Mouse (Mus musculus): ENCODE results near the gene Sgpl1.
A peak's percentile ranks its signal among the peaks of the same experiment; 100 is the strongest.

The Sgpl1 gene

GRCm38 (mm10) chr10:61147157-61148040 lies at the start of gene Sgpl1:
Gene Sgpl1 (minus strand): TSS chr10:61147703.
- DNase-seq, result peak; percentile 94

DNA sequence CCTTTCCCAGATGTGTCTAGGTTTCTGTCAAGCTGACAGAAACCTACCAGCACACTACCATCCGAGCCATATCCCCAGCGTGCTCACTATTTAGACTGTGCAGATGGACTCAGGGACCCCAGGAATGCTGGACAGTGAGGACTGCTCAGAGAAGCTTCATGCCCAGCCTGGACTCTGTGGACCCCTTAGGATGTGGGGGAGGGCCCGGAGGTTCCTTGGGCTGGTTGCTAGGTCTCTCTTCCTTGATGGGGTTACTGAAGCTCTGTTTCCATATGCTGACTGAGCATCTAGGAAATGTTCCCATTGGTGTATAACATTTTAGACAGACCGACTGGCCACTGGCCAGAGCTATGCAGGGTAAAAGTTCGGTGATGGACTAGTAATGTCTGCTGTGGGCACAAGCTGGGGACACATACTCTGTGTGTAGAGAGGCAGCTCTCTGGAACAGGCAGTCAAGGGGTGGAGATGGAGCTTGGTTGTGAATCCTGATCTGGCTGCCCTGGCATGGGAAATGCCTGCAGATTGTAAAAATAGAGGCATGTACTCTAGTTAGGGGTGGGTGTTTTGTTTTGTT lies 48.3 kb upstream of the Sgpl1 start:
- no peak for DNase-seq

DNA sequence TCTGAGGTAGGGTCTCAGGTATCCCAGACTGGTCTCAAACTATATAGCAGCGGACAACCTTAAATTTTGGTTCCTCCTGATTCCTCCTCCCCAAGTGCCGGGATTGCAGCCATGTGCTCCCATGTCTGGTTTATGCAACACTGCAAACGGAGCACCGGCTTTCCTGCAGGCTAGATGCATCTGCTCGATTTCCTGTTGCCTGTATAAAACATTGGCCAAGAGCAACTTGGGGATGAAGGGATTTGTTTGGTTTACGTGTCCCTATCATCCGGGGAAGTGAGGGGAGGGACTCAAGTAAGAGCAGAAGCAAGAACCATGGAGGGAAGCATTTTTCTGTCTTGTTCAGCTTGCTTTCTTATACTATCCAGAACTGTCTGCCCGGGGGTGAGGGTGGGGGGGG lies 47.7 kb upstream of the Sgpl1 start:
- no peak for DNase-seq

DNA sequence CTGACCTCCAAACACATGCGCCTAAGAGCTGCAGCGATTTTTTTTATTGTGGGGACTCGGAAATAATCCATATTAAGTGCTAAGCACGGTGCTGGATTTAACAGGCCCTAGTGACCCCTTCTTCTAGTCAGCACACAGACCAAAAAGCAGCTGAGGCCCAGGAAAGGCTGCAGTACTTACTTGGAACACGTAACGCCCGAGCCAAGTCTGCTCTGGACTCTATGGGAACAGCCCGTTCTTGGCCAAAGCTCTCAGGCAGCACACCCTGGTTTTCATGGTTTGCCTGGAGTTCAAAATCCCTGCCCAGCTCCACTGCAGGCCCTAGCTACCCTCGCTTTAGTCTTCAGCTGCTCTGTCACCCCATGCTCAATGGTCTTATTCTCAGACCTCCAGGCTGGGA lies 47.1 kb upstream of the Sgpl1 start:
- DNase-seq, result no peak

DNA sequence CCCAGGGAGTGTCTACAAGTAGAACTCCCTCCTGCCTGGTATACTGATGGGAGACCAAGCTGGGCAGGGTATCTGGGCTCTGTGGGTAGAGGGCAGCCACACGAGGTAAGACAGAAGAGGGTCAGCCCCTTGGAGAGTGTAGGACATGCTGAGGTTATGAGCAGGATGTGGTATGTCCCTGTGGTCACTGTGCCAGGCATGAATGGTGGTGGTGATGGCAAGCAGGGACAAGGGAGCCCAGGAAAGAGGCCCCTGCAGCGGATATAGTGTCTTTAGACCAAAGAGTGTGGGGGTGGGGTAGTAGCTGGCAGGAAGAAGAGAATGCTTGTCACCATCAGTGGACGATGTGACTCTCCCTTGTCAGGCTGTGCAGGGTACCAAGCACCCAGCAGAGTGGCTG lies 40.5 kb upstream of the Sgpl1 start:
- DNase-seq, result no peak

GRCm38 (mm10) chr10:61187001-61187400 lies 39.5 kb upstream of the Sgpl1 start:
- DNase-seq, result no peak

DNA sequence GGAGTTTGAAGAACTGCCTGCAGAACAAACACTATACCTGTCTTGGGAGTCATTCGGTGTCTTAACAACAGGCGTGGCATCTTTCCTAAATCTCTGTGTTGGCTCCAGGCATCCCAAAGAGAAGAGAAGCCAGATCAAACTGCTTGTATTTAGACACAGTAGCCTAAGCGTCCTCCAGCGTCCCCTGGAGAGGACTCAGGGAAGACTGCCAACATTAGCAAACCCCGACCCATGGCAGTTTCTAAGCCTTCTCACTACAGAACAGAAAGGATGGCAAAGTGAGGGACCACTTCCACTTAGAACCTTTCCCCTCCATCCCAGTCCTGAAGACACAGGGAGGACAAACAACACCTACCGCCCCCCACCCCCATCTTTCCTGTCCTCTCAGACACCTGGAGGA lies 32.4 kb upstream of the Sgpl1 start:
- no peak for DNase-seq

DNA sequence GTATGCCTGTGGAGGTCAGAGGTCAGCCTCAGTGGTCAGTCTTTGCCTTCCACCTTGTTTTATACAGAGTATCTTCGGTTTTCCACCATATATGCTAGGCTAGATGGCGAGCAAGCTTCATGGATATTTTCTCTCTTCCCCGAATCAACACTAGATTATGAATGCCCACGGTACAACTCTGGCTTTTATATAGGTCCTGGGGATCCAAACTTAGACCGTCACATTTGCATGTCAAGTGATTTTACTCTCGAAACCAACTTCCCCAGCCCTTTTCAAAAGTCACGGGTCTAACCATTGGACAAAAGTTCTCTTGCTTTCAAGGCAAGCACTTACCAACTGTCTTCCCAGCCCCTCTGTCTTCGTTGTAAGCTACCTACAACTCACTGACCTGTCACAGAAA lies 31.2 kb upstream of the Sgpl1 start:
- no peak for DNase-seq

DNA sequence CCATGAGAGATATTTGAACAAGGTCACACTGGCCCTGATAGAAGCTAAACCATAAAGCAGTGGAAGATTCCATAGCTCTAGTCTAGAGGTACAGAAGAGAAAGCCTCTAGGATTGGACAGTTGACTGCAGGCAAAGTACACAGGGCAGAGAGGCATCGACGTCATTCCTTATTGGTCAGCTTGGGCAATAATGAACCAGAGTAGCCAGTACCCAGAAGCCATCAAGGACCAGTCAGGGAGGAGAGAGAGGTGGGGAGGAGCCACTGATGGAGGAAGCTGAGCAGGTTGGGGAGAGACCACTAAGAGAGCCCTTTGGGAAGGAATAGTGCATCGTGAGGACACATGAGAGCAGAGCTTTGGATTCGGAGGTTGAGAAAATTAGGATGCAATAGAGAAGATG lies 30.2 kb upstream of the Sgpl1 start:
- no peak for DNase-seq

DNA sequence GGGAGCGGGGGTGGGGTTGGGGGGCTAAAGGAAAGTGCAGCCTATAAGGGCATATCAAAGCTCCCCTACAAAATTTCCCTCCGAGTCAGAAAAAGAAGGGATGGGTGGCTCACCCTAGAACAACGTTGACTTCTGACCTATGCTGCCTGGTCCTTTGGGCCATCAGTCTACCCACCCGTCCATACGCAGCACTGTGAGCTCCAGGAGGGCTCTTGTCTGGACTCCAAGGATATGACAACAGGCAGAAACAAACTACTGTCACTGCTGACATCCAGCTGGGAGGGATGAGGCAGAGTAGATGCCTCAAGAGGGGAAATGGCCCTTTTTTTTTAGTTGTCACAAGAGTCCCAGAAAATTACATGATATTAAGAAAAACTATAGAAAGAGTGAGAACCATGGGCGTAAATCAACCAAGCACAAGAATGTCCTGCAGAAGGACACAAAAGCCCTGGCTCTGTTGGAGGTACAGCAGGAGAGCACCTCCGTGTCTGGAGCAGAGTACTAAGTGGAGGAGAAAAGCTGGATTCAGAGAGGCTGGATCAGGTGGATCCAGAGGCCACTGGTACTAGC lies 28.8 kb upstream of the Sgpl1 start:
- DNase-seq, result no peak

- peak; percentile 31 to 33 for DNase-seq
These were observed 28.1 kb upstream of the Sgpl1 start for GRCm38 (mm10) chr10:61175442-61176204.

DNA sequence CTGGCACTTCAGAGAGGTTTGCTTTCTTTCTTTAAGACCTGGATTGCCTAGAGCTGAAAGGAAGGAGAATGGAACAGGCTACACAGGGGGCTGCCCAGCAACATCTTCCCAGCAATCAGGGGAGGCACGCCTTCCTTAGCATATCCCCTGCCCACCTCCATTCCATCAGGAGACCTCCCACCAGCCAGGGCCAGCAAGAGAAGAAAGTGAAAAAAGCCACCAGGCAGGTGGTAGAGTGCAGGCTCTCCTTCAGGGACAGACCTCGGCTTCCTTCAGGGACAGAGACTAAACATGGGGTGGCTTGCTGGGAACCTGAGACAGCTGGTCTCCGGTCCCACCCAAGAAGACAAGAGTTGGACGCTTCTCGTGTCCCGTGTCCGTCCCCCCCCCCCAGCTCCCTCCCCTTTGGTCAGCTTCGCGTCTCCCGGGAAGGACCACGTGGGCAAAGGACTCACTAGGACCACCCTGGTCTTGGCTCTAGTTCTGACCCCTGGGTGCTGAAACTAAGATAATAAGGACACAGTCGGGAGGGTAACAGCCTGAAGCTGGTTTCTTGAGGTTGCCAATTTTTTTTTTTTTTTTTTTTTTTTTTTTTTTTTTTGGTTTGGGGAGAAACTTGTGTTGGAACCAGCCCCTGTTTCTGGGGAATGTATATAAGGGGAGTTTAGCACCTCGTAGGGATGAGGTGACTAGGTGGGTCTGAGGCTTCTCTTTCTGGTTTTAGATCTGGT lies 27.4 kb upstream of the Sgpl1 start:
- no peak for DNase-seq

- DNase-seq, result no peak
These were observed 25.0 kb upstream of the Sgpl1 start for GRCm38 (mm10) chr10:61172496-61172895.

DNA sequence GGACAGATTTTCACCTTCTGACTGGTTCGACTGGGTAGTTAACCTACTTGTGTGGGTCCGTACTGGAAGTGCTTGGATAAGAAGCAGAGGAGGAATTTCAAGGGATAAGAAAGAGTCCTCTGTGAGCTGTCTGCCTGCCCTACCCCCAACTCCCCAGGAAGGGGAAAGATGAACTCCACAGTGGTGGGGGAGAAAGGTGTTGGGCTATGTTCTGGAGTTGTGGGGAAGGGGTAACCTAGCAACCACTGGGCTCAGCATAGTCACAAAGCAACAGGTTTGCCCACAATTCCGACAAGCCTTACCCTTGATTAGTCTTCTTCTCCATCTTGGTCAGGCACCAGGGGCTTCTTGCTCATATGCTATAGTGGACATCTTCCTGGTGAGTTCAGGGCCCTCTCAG lies 24.2 kb upstream of the Sgpl1 start, which contains the start of gene Tbata:
Gene Tbata (plus strand): TSS at position 301 of the 400 bp plus-strand sequence.
- DNase-seq, result no peak

DNA sequence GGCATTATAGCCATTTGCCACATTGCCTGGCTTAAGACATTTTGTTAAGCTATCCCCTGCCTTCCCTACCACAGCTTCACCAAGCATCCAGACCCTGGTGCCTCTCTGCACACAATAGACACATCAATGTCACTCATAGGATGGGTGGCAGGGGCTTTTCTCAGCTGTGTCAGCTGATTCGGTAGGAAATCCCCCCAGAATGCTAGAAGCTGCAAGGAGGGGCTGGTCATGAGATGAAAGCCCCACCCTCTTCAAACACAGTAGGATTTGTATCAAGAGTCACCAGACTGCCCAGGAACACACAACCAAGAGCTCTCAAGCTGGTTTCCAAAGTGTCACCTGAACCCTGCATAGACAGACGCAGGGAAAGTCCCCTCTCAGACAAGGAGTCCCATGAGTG lies 20.9 kb upstream of the Sgpl1 start:
- DNase-seq, result peak; percentile 15 to 23

DNA sequence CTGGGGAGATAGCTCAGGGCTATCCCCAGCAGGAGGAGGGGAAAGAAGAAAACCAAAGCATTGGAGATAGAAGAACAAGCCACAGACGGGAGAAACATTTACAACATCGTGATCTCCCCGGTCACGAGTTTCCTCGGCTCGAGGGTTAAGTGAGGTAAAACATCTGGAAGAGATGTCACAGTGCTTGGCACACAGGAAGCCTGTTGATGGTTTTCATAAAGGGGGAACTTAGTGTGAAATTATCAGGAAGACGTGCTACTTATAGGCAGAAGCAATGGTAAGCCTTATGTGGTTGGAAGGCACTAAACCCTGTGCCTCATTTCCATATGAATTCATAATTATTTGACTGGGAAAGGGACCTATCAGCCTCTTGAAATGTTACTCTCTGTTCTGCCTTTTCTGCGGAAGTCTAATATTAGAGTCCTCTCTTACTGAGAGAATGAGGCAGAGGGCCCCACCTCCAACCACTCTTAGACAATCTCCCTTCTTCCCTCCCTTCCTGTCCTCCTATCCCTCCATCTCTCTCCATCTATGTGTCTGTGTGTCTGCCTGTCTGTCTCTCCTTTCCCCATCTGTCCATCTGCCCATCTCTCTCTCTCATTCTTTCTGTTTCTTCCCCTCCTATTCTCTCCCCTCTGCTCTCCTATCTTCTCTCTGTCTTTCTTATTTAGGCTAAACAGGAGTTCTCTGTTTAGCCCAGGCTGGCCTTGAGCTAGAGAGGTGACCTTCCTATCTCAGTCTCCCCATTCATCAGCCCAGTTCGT lies 20.0 kb upstream of the Sgpl1 start:
- peak; percentile 4 to 13 for DNase-seq

DNA sequence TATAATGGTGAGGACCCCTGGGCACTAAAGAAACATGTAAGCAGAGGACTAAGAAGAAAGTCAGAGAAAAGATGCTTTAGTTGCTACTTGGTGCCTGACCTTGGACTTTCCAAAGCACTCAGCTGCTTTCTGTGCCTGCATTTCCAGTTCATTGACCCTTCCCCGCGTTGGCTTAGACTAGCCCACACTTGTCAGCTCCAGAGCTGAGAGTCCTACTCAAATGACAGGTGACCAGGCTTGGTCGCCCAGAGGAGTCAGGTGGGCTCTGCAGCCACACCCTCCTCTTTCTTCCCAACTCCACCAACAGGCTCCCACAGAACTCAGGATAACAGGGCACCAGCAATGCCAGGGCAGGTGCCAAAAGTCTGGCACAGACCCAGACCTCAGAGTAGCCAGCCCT lies 14.9 kb upstream of the Sgpl1 start:
- DNase-seq, result no peak

DNA sequence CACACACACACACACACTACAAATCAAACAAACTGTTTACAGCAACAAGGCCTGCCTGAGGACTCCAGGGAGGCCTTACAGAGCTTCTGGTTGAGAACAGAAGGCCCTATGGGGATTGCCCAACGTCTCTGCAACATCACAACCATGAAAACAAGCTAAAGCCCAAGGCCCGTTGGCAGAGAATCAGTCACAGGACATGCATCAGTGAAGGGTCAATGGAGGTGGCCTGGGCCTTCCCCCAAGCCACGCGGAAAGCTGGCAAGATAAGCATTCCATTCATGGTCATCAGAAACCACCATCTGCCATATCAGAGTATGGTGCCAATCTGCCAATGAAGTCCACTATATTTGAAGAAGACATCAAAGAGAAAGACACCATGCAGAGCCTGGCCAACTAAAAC lies 13.2 kb upstream of the Sgpl1 start:
- DNase-seq, result no peak

GRCm38 (mm10) chr10:61160089-61160488 lies 12.6 kb upstream of the Sgpl1 start:
- DNase-seq, result no peak

- no peak for DNase-seq
These were observed 11.1 kb upstream of the Sgpl1 start for GRCm38 (mm10) chr10:61158594-61158993.

- no peak for DNase-seq
These were observed 8.9 kb upstream of the Sgpl1 start for GRCm38 (mm10) chr10:61156453-61156852.

GRCm38 (mm10) chr10:61155611-61156010 lies 8.1 kb upstream of the Sgpl1 start:
- no peak for DNase-seq

Data from B cell, adult 2 months (primary cell).